Mouse (Mus musculus) CH12.LX (cell line): Measurements from ENCODE around the gene Slc30a9.

ENCODE experiments used
- E2F4 ChIP-seq: IDR thresholded peaks from 2 replicates; pipeline ENCODE4 v1.6.1; 2011; ENCODE audit warnings: low read depth, low read length, improper control_type of control experiment; ENCODE audit not compliant: insufficient replicate concordance
- NELFE ChIP-seq: IDR thresholded peaks from 2 replicates; pipeline ENCODE4 v1.6.1; 2011; ENCODE audit warnings: low read depth, low read length, improper control_type of control experiment

DNA sequence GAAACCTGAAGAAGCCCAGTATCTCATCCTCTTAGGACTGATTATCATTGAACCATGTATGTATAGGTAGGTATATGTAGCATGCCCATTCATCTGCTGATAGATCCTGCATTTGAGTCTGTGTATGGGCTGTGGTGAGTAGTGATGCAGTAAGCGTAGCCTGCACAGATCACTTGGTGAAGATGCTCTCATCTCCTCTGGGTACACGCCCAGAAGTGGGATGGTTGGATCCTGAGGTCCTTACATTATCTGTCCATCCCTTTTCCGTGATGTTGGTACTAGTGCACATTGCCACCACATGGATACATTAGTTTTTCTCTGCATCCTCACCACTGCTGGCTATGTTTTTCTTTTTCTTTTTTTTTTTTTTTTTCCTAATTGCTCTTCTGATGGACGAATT, 26.9 kb upstream of the Slc30a9 start:
- TF ChIP-seq NELFE (no peak), E2F4 (no peak)
